Mouse (Mus musculus): Measurements from ENCODE around the gene Slc9a8. TPM values are rescaled to one million over a fixed set of nuclear protein-coding genes. Genes with fewer than 3 reads are reported as not detected.

Slc9a8 gene
- polyA plus RNA-seq (2015; fragmentation: Nextera tagmentation; extraction: Ambion mirVana), result 20.9 TPM in 2 replicates

DNA sequence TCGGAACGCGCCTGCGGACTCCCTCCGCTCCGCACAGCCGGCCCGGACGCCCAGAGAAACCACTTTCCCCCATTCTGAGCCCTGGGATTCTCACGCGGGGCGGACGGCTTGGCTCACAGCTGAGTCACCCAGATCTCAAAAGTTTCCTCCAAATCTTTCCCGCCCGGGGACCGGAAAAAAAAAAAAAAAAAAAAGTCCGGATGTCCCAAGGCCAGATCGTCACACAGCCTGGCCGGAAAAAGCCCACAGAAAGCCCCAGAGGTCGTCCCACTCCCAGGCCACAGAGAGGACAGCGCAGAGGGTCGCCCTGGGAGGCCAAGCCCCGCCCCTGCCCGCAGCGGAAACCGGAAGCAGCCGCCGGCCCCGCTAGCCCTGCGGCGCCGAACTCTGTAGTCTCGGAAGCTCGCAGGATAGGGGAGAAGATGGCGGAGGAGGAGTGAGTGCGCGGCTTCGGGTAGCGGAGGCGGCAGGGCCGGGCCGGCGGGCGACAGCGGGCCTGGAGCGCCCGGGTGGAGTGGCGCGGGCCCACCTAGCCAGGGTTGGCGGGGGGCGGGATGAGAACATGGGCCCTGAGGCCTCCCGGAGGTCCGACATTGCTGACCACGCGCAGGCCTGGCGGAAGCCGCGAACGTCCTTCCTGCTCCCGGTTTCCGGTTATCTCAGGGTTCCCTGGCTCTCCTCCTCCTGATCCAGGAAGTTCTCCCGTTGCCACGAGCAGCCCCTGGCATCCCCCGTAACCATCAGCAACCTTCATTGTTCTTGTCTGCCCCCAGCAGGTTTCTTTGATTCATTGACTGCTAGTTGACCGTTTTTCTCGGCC is at the start of gene Slc9a8:
Gene Slc9a8 (plus strand): TSS at position 383 of the 820 bp plus-strand sequence.
- Histone ChIP-seq H3K4me1 (replicated peaks) (peaks cover 24% of the 10 kb centered on the region), H3K9me3 (no peaks in the 10 kb centered on the region), H3K4me2 (peak within 1 kb of the TSS; percentile 83), H3K4me3 (peak within 1 kb of the TSS; percentile 79), H3K27me3 (no peaks in the 10 kb centered on the region), H3K27ac (replicated peaks) (peak within 1 kb of the TSS; percentile 99), H3K36me3 (peaks cover 19% of the 10 kb centered on the region), H3K9ac (peak within 1 kb of the TSS; percentile 93)
- under 1% methylated on average over 65 of the region's 66 CpGs for WGBS
- ATAC-seq (ENCODE audit: low FRiP score, low read depth), result peak; percentile 98

DNA sequence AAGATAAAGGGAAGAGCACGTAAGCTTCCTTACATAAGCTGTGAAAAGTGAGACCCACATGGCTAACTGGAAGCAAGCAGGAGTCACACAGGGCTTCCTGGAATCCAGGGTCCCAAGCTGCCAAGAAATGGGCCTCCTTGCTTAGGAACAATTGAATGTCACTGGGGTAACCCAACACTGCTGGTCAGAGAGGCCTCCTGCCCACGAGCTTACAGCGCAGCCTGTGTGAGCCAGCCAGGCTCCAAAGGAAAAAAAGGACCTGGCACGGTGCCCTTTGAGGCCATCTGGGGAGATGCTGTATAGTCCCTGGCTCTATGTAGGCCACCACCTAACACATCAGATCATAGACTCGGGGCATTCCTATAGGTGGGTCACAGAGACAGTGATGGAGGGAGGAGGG is 48.2 kb upstream of the Slc9a8 start:
- WGBS, result 65% methylated on average over 5 of the region's 5 CpGs
- H3K27ac ChIP-seq (replicated peaks), result no peak overlapping the region
- no peaks in the 10 kb centered on the region for H3K36me3 ChIP-seq
- H3K9ac ChIP-seq, result no peak overlapping the region
- ATAC-seq (ENCODE audit: low FRiP score, low read depth), result no peak
- no peaks in the 10 kb centered on the region for H3K4me1 ChIP-seq (replicated peaks)
- H3K4me3 ChIP-seq, result no peak overlapping the region
- H3K4me2 ChIP-seq, result no peak overlapping the region
- H3K9me3 ChIP-seq, result no peaks in the 10 kb centered on the region
- H3K27me3 ChIP-seq, result no peaks in the 10 kb centered on the region

DNA sequence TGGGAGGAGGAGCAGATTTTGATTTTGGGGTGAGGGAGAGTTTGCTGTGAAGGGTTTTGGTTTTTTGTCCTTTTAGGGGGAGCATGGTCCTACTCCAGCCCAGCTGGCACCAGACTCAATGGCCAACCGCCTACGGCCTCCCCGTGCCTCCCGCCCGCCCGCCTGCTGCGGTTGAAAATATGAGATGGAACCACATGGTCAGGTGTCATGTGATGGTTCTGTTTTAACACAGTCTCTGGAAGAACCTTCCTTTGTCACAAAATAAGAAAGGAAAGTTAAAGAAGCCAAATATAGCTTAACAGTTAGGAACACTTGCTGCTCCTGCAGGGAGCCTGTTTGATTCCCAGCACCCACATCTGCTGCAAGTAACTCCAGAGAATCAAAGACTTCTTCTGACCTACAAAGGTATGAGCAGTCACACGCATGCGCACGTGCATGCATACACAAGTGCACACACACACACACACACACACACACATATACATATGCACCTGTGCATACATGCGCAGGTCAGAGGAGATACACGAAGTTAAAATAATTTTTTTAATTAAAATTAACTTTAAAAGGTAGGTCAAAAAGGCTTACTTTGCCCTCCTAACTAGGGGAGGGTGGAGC is 47.2 kb upstream of the Slc9a8 start:
- Histone ChIP-seq H3K4me1 (replicated peaks) (no peaks in the 10 kb centered on the region), H3K27ac (replicated peaks) (no peak overlapping the region), H3K27me3 (no peaks in the 10 kb centered on the region), H3K36me3 (no peaks in the 10 kb centered on the region), H3K9ac (no peak overlapping the region), H3K9me3 (no peaks in the 10 kb centered on the region), H3K4me2 (no peak overlapping the region), H3K4me3 (no peak overlapping the region)
- no peak for ATAC-seq (ENCODE audit: low FRiP score, low read depth)
- 95% methylated on average over 12 of the region's 12 CpGs for WGBS

DNA sequence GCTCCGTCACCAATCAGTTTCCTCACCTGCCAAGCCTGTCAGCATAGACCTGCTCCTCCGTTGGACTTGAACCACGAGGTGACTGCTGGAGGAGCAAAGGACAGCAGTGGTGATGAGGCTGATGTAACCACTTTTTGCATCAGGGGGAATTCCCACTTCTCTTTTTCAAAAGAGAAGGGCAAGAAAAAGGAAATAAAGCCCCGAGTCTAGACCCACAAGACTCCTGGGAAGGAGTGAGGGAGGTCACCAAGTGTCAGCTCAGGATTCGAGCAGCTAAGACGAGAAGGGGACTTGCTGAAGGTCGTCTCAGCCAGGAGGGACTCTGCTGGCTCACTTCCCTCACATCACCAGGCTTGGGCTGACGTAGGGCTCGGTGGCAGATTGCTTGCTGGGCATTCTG is 46.4 kb upstream of the Slc9a8 start:
- no peaks in the 10 kb centered on the region for H3K9me3 ChIP-seq
- H3K27ac ChIP-seq (replicated peaks), result no peak overlapping the region
- H3K4me1 ChIP-seq (replicated peaks), result no peaks in the 10 kb centered on the region
- H3K4me2 ChIP-seq, result no peak overlapping the region
- 86% methylated on average over 9 of the region's 9 CpGs for WGBS
- no peak overlapping the region for H3K4me3 ChIP-seq
- no peak overlapping the region for H3K9ac ChIP-seq
- ATAC-seq (ENCODE audit: low FRiP score, low read depth), result no peak
- no peaks in the 10 kb centered on the region for H3K36me3 ChIP-seq
- H3K27me3 ChIP-seq, result no peaks in the 10 kb centered on the region

DNA sequence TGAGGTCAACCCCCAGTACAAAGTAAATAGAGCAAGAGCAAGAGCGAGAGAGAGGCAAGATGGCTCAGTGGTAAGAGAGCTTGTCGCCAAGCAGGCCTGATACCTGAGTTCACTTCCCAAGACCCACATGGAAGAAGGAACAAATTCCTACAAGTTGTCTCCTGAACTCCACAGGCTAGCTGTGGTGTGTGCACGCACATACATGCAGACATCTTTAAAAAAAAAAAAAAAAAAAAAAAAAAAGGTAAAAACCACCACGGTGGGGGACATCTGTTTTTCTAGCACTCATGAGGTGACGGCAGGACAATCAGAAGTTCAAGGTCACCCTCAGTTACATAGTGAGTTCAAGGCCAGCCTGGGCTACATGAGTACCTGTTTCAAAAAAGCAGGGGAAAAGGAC is 45.8 kb upstream of the Slc9a8 start:
- WGBS, result 90% methylated on average over 5 of the region's 5 CpGs
- H3K9ac ChIP-seq, result no peak overlapping the region
- no peaks in the 10 kb centered on the region for H3K27me3 ChIP-seq
- H3K4me1 ChIP-seq (replicated peaks), result 0 out of 2 replicates have a peak, but pooled peaks cover 3% of the 10 kb centered on the region
- no peak overlapping the region for H3K4me2 ChIP-seq
- no peak overlapping the region for H3K27ac ChIP-seq (replicated peaks)
- ATAC-seq (ENCODE audit: low FRiP score, low read depth), result no peak
- H3K9me3 ChIP-seq, result no peaks in the 10 kb centered on the region
- no peaks in the 10 kb centered on the region for H3K36me3 ChIP-seq
- no peak overlapping the region for H3K4me3 ChIP-seq

DNA sequence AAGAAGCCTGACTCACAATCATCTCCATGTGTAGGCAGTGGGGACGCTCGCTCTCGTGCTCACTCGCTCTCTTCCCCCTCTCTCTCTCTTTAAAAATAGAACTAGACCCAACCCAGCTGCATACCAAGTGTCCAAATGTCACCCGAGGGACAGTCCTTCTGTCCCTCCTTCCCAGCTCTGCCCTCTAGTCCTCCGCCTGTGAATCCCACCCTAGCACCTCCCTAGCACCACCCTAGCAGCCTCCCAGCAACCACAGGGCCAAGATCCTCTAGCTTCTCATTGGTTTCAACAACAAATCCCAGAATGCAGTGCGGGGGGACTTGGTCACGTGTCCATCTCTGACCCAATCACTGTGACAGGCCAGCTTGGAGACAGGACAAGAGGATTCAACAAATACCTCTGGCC is 45.4 kb upstream of the Slc9a8 start:
- no peak for ATAC-seq (ENCODE audit: low FRiP score, low read depth)
- Histone ChIP-seq H3K9ac (no peak overlapping the region), H3K36me3 (no peaks in the 10 kb centered on the region), H3K27me3 (no peaks in the 10 kb centered on the region), H3K4me2 (no peak overlapping the region), H3K4me1 (replicated peaks) (0 out of 2 replicates have a peak, but pooled peaks cover 5% of the 10 kb centered on the region), H3K27ac (replicated peaks) (no peak overlapping the region), H3K4me3 (no peak overlapping the region), H3K9me3 (no peaks in the 10 kb centered on the region)
- 79% methylated on average over 8 of the region's 8 CpGs for WGBS

DNA sequence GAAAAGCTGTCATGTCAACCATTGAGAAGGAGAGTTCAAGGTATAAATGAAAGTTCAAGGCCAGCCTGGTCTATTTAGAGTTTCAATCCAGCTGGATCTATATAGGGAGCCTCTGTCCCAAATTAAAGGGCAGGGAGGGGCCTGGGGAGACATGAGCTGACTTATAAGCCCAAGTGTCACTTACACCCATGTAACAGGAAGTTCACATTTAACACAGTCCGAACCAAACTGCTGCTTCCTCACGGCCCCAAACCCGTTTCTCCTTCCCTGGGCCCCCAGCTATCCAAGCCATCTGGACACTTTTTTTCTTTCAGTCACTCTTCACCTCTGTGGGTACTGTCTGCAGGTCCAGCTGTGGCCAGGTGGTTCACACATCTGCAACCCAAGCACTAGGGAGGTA is 43.8 kb upstream of the Slc9a8 start:
- no peak for ATAC-seq (ENCODE audit: low FRiP score, low read depth)
- Histone ChIP-seq H3K9me3 (no peaks in the 10 kb centered on the region), H3K27ac (replicated peaks) (no peak overlapping the region), H3K4me3 (no peak overlapping the region), H3K4me2 (no peak overlapping the region), H3K9ac (no peak overlapping the region), H3K4me1 (replicated peaks) (0 out of 2 replicates have a peak, but pooled peaks cover 5% of the 10 kb centered on the region), H3K27me3 (no peaks in the 10 kb centered on the region), H3K36me3 (no peaks in the 10 kb centered on the region)
- 65% methylated on average over 3 of the region's 3 CpGs for WGBS

DNA sequence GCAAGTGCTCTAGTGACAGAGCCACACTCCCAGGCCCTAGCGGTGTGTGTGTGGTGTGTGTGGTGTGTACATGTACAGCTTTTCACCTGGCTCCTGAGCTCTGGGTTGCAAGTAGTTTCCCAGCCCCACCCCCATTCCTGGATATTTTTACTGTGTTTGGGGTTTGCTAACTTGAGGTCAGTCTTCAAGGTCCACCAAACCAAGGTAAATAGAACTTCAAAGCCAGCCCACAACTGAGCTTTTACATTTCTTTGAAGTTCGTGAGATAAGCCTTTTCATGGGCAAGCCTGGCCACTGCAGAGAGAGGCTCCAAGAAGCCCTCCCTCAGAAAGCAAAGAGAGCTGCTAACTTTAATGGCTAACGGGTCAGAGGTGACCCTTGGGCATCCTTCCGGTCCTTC is 42.5 kb upstream of the Slc9a8 start:
- WGBS, result 35% methylated on average over 4 of the region's 4 CpGs
- H3K9ac ChIP-seq, result no peak overlapping the region
- no peak for ATAC-seq (ENCODE audit: low FRiP score, low read depth)
- H3K36me3 ChIP-seq, result no peaks in the 10 kb centered on the region
- H3K9me3 ChIP-seq, result no peaks in the 10 kb centered on the region
- H3K4me1 ChIP-seq (replicated peaks), result 0 out of 2 replicates have a peak, but pooled peaks cover 5% of the 10 kb centered on the region
- H3K27me3 ChIP-seq, result no peaks in the 10 kb centered on the region
- no peak overlapping the region for H3K4me3 ChIP-seq
- H3K27ac ChIP-seq (replicated peaks), result no peak overlapping the region
- H3K4me2 ChIP-seq, result no peak overlapping the region

DNA sequence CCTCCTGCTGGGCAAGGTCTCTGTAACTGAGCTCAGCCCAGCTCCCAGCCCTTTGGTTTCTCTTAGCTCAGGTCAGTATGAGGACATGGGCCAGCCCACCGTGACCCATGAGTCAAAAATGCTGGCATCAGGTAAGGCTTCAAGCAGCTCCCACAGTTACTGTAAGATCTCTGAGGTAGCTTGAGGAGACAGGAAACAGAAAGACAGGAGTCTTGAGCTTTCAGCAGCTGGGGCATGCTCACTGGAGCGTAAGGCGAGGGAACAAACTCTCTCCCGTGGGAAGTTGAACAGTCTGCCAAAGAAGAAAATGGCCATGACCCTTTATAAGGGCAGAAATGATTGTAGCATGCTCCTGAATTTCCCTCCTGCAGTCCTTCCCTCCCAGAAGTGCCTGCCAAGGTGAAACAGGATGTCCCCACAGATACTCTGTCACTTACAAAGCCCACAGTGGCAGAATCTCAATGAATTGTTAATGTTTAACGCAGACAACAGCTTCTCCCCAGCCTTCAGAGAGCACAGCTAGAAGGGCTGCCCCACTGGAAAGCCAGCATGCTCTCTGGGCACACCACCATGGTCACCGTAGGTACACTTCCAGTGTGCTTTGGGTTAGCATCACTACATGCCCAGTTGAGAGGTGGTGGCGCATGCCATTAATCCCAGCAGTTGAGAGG is 40.8 kb upstream of the Slc9a8 start:
- H3K4me1 ChIP-seq (replicated peaks), result 0 out of 2 replicates have a peak, but pooled peaks cover 5% of the 10 kb centered on the region
- ATAC-seq (ENCODE audit: low FRiP score, low read depth), result no peak
- WGBS, result 46% methylated on average over 7 of the region's 7 CpGs
- no peak overlapping the region for H3K9ac ChIP-seq
- H3K9me3 ChIP-seq, result no peaks in the 10 kb centered on the region
- no peak overlapping the region for H3K4me2 ChIP-seq
- no peak overlapping the region for H3K4me3 ChIP-seq
- no peaks in the 10 kb centered on the region for H3K27me3 ChIP-seq
- no peak overlapping the region for H3K27ac ChIP-seq (replicated peaks)
- no peaks in the 10 kb centered on the region for H3K36me3 ChIP-seq

DNA sequence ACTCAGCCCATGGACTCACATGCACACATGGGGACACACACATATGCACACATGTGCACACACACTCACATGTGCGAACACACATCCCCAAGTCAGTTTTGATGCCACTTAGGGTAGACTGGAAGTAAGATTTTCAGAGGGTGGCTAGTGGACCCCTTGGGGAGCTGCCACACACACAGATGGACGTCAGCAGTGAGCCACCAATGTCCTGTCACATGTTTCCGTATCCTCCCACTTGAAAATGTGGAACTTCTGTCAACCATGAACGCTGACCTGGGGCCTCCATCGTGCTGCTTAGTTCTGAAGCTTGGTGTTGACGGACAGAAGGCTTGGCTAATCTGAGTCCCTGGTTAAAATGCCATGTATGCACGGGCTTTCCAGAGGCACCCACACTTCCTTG is 39.9 kb upstream of the Slc9a8 start:
- H3K4me3 ChIP-seq, result no peak overlapping the region
- H3K36me3 ChIP-seq, result no peaks in the 10 kb centered on the region
- no peaks in the 10 kb centered on the region for H3K27me3 ChIP-seq
- no peak for ATAC-seq (ENCODE audit: low FRiP score, low read depth)
- H3K27ac ChIP-seq (replicated peaks), result no peak overlapping the region
- no peak overlapping the region for H3K4me2 ChIP-seq
- H3K9me3 ChIP-seq, result no peaks in the 10 kb centered on the region
- H3K4me1 ChIP-seq (replicated peaks), result 0 out of 2 replicates have a peak, but pooled peaks cover 5% of the 10 kb centered on the region
- WGBS, result 80% methylated on average over 7 of the region's 7 CpGs
- H3K9ac ChIP-seq, result no peak overlapping the region

DNA sequence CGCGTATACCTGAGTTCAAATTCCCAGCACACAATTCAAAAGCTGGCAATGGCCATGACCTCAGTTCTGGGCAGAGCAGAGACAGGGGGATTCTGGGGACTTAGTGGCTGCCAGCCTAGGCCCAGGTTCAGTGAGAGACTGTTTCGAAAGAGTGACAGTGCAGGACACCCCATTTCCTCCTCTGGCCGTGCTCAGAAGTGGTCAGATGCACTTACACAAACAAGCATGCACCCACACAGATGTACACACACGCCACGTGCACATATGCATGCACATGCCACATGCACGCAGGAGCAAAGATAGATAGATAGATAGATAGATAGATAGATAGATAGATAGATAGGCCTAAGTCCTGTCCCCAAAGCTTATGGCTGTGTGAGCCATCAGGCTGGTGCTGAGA is 39.1 kb upstream of the Slc9a8 start:
- H3K36me3 ChIP-seq, result no peaks in the 10 kb centered on the region
- no peak overlapping the region for H3K4me3 ChIP-seq
- no peak overlapping the region for H3K27ac ChIP-seq (replicated peaks)
- H3K9me3 ChIP-seq, result no peaks in the 10 kb centered on the region
- ATAC-seq (ENCODE audit: low FRiP score, low read depth), result no peak
- no peak overlapping the region for H3K9ac ChIP-seq
- H3K4me1 ChIP-seq (replicated peaks), result 0 out of 2 replicates have a peak, but pooled peaks cover 5% of the 10 kb centered on the region
- no peaks in the 10 kb centered on the region for H3K27me3 ChIP-seq
- 91% methylated on average over 7 of the region's 7 CpGs for WGBS
- no peak overlapping the region for H3K4me2 ChIP-seq

DNA sequence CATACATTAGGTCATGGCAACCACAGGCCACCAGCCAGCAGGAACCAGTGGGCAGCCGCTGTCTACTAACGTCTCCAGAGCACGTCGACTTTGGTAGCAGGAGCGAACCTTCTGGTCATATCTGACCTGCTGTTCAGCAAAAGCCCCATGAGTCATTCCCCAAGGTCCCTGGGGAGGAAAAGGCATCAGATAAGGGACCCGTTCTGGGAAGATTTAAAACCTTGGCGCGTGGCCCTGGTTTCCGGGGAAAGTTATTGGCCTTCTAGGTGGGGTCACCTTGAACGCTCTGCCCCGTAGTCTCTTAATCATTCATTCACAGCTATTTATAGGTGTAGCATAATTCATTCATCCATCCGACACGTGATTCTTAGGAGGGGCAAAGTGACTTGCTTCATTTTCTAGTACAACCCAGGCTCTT is 37.8 kb upstream of the Slc9a8 start:
- 0 out of 2 replicates have a peak, but pooled peaks cover 5% of the 10 kb centered on the region for H3K4me1 ChIP-seq (replicated peaks)
- H3K9me3 ChIP-seq, result no peaks in the 10 kb centered on the region
- H3K36me3 ChIP-seq, result no peaks in the 10 kb centered on the region
- H3K4me2 ChIP-seq, result no peak overlapping the region
- H3K9ac ChIP-seq, result no peak overlapping the region
- H3K27ac ChIP-seq (replicated peaks), result no peak overlapping the region
- ATAC-seq (ENCODE audit: low FRiP score, low read depth), result no peak
- WGBS, result 84% methylated on average over 13 of the region's 13 CpGs
- no peak overlapping the region for H3K4me3 ChIP-seq
- no peaks in the 10 kb centered on the region for H3K27me3 ChIP-seq
